Mouse (Mus musculus) cerebellum, adult 9-11 months (tissue): ENCODE measurements at regions not wholly inside any gene's neighbourhood (a gene's known extent, or its start where the extent isn't known, plus 50 kb on each side); places are given as distances from the start of the nearest gene placed in this dataset.

Source experiments
- DNase-seq: peaks from one replicate; pipeline ENCODE4 v3.0.0; 2022

- no peak for DNase-seq
Observed at GRCm38 (mm10) chr5:119069765-119070333, 509.4 kb downstream of the Med13l start.

GRCm38 (mm10) chr5:119072712-119073111 lies 512.2 kb downstream of the Med13l start:
- no peak for DNase-seq

- no peak for DNase-seq
Observed at GRCm38 (mm10) chr5:119080747-119081146, 520.3 kb downstream of the Med13l start.

- no peak for DNase-seq
Observed at GRCm38 (mm10) chr5:119082895-119083294, 522.4 kb downstream of the Med13l start.

GRCm38 (mm10) chr5:119097576-119098193 lies 537.2 kb downstream of the Med13l start:
- no peak for DNase-seq

- no peak for DNase-seq
Observed at GRCm38 (mm10) chr5:119099817-119100216, 539.3 kb downstream of the Med13l start.

- no peak for DNase-seq
Observed at GRCm38 (mm10) chr5:119103503-119103902, 543.0 kb downstream of the Med13l start.

GRCm38 (mm10) chr5:119107898-119108297 lies 547.4 kb downstream of the Med13l start:
- DNase-seq = no peak

GRCm38 (mm10) chr5:119109501-119109900 lies 549.0 kb downstream of the Med13l start:
- no peak for DNase-seq

GRCm38 (mm10) chr5:119114074-119114473 lies 553.6 kb downstream of the Med13l start:
- DNase-seq = no peak

GRCm38 (mm10) chr5:119125745-119126144 lies 544.7 kb upstream of the Tbx3 start:
- DNase-seq = no peak

- DNase-seq = no peak
Observed at GRCm38 (mm10) chr5:119130176-119130575, 540.3 kb upstream of the Tbx3 start.

- no peak for DNase-seq
Observed at GRCm38 (mm10) chr5:119131461-119131860, 539.0 kb upstream of the Tbx3 start.

- DNase-seq = no peak
Observed at GRCm38 (mm10) chr5:119133378-119133777, 537.1 kb upstream of the Tbx3 start.

- no peak for DNase-seq
Observed at GRCm38 (mm10) chr5:119136916-119137315, 533.6 kb upstream of the Tbx3 start.

GRCm38 (mm10) chr5:119137409-119137808 lies 533.1 kb upstream of the Tbx3 start:
- no peak for DNase-seq

- no peak for DNase-seq
Observed at GRCm38 (mm10) chr5:119137821-119138221, 532.6 kb upstream of the Tbx3 start.

- no peak for DNase-seq
Observed at GRCm38 (mm10) chr5:119138293-119138692, 532.2 kb upstream of the Tbx3 start.

- no peak for DNase-seq
Observed at GRCm38 (mm10) chr5:119139336-119139735, 531.1 kb upstream of the Tbx3 start.

GRCm38 (mm10) chr5:119139816-119140215 lies 530.7 kb upstream of the Tbx3 start:
- no peak for DNase-seq

- DNase-seq = no peak
Observed at GRCm38 (mm10) chr5:119143411-119143810, 527.1 kb upstream of the Tbx3 start.

GRCm38 (mm10) chr5:119149389-119150185 lies 520.9 kb upstream of the Tbx3 start:
- DNase-seq = no peak

GRCm38 (mm10) chr5:119153086-119153485 lies 517.4 kb upstream of the Tbx3 start:
- DNase-seq = no peak

GRCm38 (mm10) chr5:119156638-119157037 lies 513.8 kb upstream of the Tbx3 start:
- DNase-seq = no peak
